Mouse (Mus musculus): ENCODE results near the gene Plpp1. TPM values are rescaled to one million over a fixed set of nuclear protein-coding genes. Genes with fewer than 3 reads are reported as not detected.

The Plpp1 gene
- polyA plus RNA-seq, 1 experiment from 2014 or later = 81.5 TPM

- Histone ChIP-seq H3K36me3 (ENCODE audit: control insufficient read depth, insufficient read depth, low read length) (peaks cover 23% of the 10 kb centered on the region), H3K4me1 (replicated peaks; ENCODE audit: control insufficient read depth, insufficient read depth, low read length) (peaks cover 10% of the 10 kb centered on the region), H3K9me3 (ENCODE audit: control insufficient read depth, low read length) (0 out of 2 replicates have a peak, but pooled peaks cover 2% of the 10 kb centered on the region), H3K4me3 (ENCODE audit: low read length) (no peak overlapping the region), H3K9ac (ENCODE audit: low read length) (no peak overlapping the region), H3K27me3 (ENCODE audit: control insufficient read depth, insufficient read depth, low read depth, low read length) (no peaks in the 10 kb centered on the region), H3K4me2 (ENCODE audit: low read depth, low read length) (no peak overlapping the region), H3K27ac (ENCODE audit: low read length) (no peak overlapping the region)
- WGBS = 73% methylated on average over 10 of the region's 10 CpGs
- ATAC-seq (ENCODE audit: low read depth) = no peak
These were observed 7.5 kb downstream of the Plpp1 start for GRCm38 (mm10) chr13:112807936-112808667.

- WGBS = 48% methylated on average over 7 of the region's 7 CpGs
- Histone ChIP-seq H3K27me3 (ENCODE audit: control insufficient read depth, insufficient read depth, low read depth, low read length) (no peaks in the 10 kb centered on the region), H3K27ac (ENCODE audit: low read length) (peak overlapping the region; percentile 18), H3K9me3 (ENCODE audit: control insufficient read depth, low read length) (0 out of 2 replicates have a peak, but pooled peaks cover 2% of the 10 kb centered on the region), H3K4me2 (ENCODE audit: low read depth, low read length) (no peak overlapping the region), H3K4me3 (ENCODE audit: low read length) (no peak overlapping the region), H3K36me3 (ENCODE audit: control insufficient read depth, insufficient read depth, low read length) (peaks cover 23% of the 10 kb centered on the region), H3K9ac (ENCODE audit: low read length) (no peak overlapping the region), H3K4me1 (replicated peaks; ENCODE audit: control insufficient read depth, insufficient read depth, low read length) (peaks cover 7% of the 10 kb centered on the region)
- no peak for ATAC-seq (ENCODE audit: low read depth)
These were observed 9.1 kb downstream of the Plpp1 start for GRCm38 (mm10) chr13:112809504-112810247.

GRCm38 (mm10) chr13:112810248-112810645 is 9.7 kb downstream of the Plpp1 start:
- 68% methylated on average over 4 of the region's 4 CpGs for WGBS
- 0 out of 2 replicates have a peak, but pooled peaks have one; percentile 16 for ATAC-seq (ENCODE audit: low read depth)
- H3K27ac ChIP-seq (ENCODE audit: low read length) = no peak overlapping the region

GRCm38 (mm10) chr13:112810751-112811150 is 10.2 kb downstream of the Plpp1 start:
- Histone ChIP-seq H3K4me2 (ENCODE audit: low read depth, low read length) (no peak overlapping the region), H3K27me3 (ENCODE audit: control insufficient read depth, insufficient read depth, low read depth, low read length) (no peaks in the 10 kb centered on the region), H3K4me3 (ENCODE audit: low read length) (no peak overlapping the region), H3K9me3 (ENCODE audit: control insufficient read depth, low read length) (0 out of 2 replicates have a peak, but pooled peaks cover 2% of the 10 kb centered on the region), H3K9ac (ENCODE audit: low read length) (no peak overlapping the region), H3K27ac (ENCODE audit: low read length) (no peak overlapping the region), H3K36me3 (ENCODE audit: control insufficient read depth, insufficient read depth, low read length) (peaks cover 17% of the 10 kb centered on the region), H3K4me1 (replicated peaks; ENCODE audit: control insufficient read depth, insufficient read depth, low read length) (peaks cover 7% of the 10 kb centered on the region)
- 39% methylated on average over 9 of the region's 9 CpGs for WGBS
- peak; percentile 64 for ATAC-seq (ENCODE audit: low read depth)

More at GRCm38 (mm10) chr13:112810248-112810645, 9.7 kb downstream of the Plpp1 start:
- H3K9ac ChIP-seq (ENCODE audit: low read length) = no peak overlapping the region
- H3K27me3 ChIP-seq (ENCODE audit: control insufficient read depth, insufficient read depth, low read depth, low read length) = no peaks in the 10 kb centered on the region
- H3K4me1 ChIP-seq (replicated peaks; ENCODE audit: control insufficient read depth, insufficient read depth, low read length) = peaks cover 7% of the 10 kb centered on the region
- peaks cover 22% of the 10 kb centered on the region for H3K36me3 ChIP-seq (ENCODE audit: control insufficient read depth, insufficient read depth, low read length)
- 0 out of 2 replicates have a peak, but pooled peaks cover 2% of the 10 kb centered on the region for H3K9me3 ChIP-seq (ENCODE audit: control insufficient read depth, low read length)
- no peak overlapping the region for H3K4me2 ChIP-seq (ENCODE audit: low read depth, low read length)
- H3K4me3 ChIP-seq (ENCODE audit: low read length) = no peak overlapping the region

GRCm38 (mm10) chr13:112811708-112812403 is 11.3 kb downstream of the Plpp1 start:
- WGBS = 82% methylated on average over 8 of the region's 8 CpGs
- Histone ChIP-seq H3K36me3 (ENCODE audit: control insufficient read depth, insufficient read depth, low read length) (peaks cover 6% of the 10 kb centered on the region), H3K27me3 (ENCODE audit: control insufficient read depth, insufficient read depth, low read depth, low read length) (no peaks in the 10 kb centered on the region), H3K27ac (ENCODE audit: low read length) (no peak overlapping the region), H3K4me2 (ENCODE audit: low read depth, low read length) (no peak overlapping the region), H3K9me3 (ENCODE audit: control insufficient read depth, low read length) (no peaks in the 10 kb centered on the region), H3K4me3 (ENCODE audit: low read length) (no peak overlapping the region), H3K9ac (ENCODE audit: low read length) (no peak overlapping the region), H3K4me1 (replicated peaks; ENCODE audit: control insufficient read depth, insufficient read depth, low read length) (peaks cover 7% of the 10 kb centered on the region)
- ATAC-seq (ENCODE audit: low read depth) = no peak

- Histone ChIP-seq H3K36me3 (ENCODE audit: control insufficient read depth, insufficient read depth, low read length) (no peaks in the 10 kb centered on the region), H3K4me2 (ENCODE audit: low read depth, low read length) (no peak overlapping the region), H3K4me1 (replicated peaks; ENCODE audit: control insufficient read depth, insufficient read depth, low read length) (peaks cover 16% of the 10 kb centered on the region), H3K9ac (ENCODE audit: low read length) (no peak overlapping the region), H3K27ac (ENCODE audit: low read length) (no peak overlapping the region), H3K27me3 (ENCODE audit: control insufficient read depth, insufficient read depth, low read depth, low read length) (no peaks in the 10 kb centered on the region), H3K4me3 (ENCODE audit: low read length) (no peak overlapping the region), H3K9me3 (ENCODE audit: control insufficient read depth, low read length) (no peaks in the 10 kb centered on the region)
- 82% methylated on average over 3 of the region's 3 CpGs for WGBS
- no peak for ATAC-seq (ENCODE audit: low read depth)
These were observed 15.4 kb downstream of the Plpp1 start for GRCm38 (mm10) chr13:112815996-112816395.

- H3K36me3 ChIP-seq (ENCODE audit: control insufficient read depth, insufficient read depth, low read length) = no peaks in the 10 kb centered on the region
- H3K27ac ChIP-seq (ENCODE audit: low read length) = no peak overlapping the region
- H3K27me3 ChIP-seq (ENCODE audit: control insufficient read depth, insufficient read depth, low read depth, low read length) = no peaks in the 10 kb centered on the region
- H3K4me1 ChIP-seq (replicated peaks; ENCODE audit: control insufficient read depth, insufficient read depth, low read length) = peaks cover 19% of the 10 kb centered on the region
- no peak overlapping the region for H3K4me2 ChIP-seq (ENCODE audit: low read depth, low read length)
- ATAC-seq (ENCODE audit: low read depth) = peak; percentile 74; the same call in 1 of the 2 replicates
- no peak overlapping the region for H3K4me3 ChIP-seq (ENCODE audit: low read length)
- no peaks in the 10 kb centered on the region for H3K9me3 ChIP-seq (ENCODE audit: control insufficient read depth, low read length)
- H3K9ac ChIP-seq (ENCODE audit: low read length) = no peak overlapping the region
- WGBS = 34% methylated on average over 3 of the region's 3 CpGs
These were observed 17.5 kb downstream of the Plpp1 start for GRCm38 (mm10) chr13:112818125-112818524.

- no peak overlapping the region for H3K27ac ChIP-seq (ENCODE audit: low read length)
- no peaks in the 10 kb centered on the region for H3K27me3 ChIP-seq (ENCODE audit: control insufficient read depth, insufficient read depth, low read depth, low read length)
- H3K9ac ChIP-seq (ENCODE audit: low read length) = no peak overlapping the region
- H3K9me3 ChIP-seq (ENCODE audit: control insufficient read depth, low read length) = no peaks in the 10 kb centered on the region
- no peak overlapping the region for H3K4me2 ChIP-seq (ENCODE audit: low read depth, low read length)
- WGBS = 48% methylated on average over 3 of the region's 3 CpGs
- H3K36me3 ChIP-seq (ENCODE audit: control insufficient read depth, insufficient read depth, low read length) = no peaks in the 10 kb centered on the region; the same call in 1 of the 2 replicates
- ATAC-seq (ENCODE audit: low read depth) = peak; percentile 56; the same call in 1 of the 2 replicates
- H3K4me3 ChIP-seq (ENCODE audit: low read length) = no peak overlapping the region
- peaks cover 19% of the 10 kb centered on the region for H3K4me1 ChIP-seq (replicated peaks; ENCODE audit: control insufficient read depth, insufficient read depth, low read length)
These were observed 21.8 kb downstream of the Plpp1 start for GRCm38 (mm10) chr13:112822413-112822812.
